Mouse (Mus musculus) E14TG2a.4 (cell line): ENCODE results near the gene Hhipl1.

Experiments used
- CTCF ChIP-seq: conservative IDR thresholded peaks from 2 replicates; pipeline ENCODE4 v1.5.1; 2014; ENCODE audit warnings: low read length
- NANOG ChIP-seq: IDR thresholded peaks from 2 replicates; pipeline ENCODE4 v1.6.1; 2014; ENCODE audit warnings: borderline replicate concordance, low read length, mixed read lengths

- no peak for TF ChIP-seq CTCF
- TF ChIP-seq NANOG, result no peak
Observed at GRCm38 (mm10) chr12:108317826-108318430, 11.9 kb downstream of the Hhipl1 start.
